Mouse (Mus musculus) gastrocnemius, postnatal 36 days (tissue): ENCODE measurements around the gene Snd1. TPM values are rescaled to one million over a fixed set of nuclear protein-coding genes. Genes with fewer than 3 reads are reported as not detected.

Experiments used
- DNase-seq, 2 experiments: peaks; one replicate each; pipeline ENCODE4 v3.0.0; 2022
- intact Hi-C: fragments of 180-260 bp; cut with DNase I; formaldehyde crosslinking; loops from one replicate; pipeline ENCODE4 v1.15.1; 2025
- total RNA-seq, 2 experiments: library from RNA; stranded (reverse); gene quantifications; 2 replicates each; pipeline ENCODE4 v1.2.3; 2021

Gene Snd1
- total RNA-seq, 2 experiments from 2014 or later, result 38.8 to 38.9 TPM

DNA sequence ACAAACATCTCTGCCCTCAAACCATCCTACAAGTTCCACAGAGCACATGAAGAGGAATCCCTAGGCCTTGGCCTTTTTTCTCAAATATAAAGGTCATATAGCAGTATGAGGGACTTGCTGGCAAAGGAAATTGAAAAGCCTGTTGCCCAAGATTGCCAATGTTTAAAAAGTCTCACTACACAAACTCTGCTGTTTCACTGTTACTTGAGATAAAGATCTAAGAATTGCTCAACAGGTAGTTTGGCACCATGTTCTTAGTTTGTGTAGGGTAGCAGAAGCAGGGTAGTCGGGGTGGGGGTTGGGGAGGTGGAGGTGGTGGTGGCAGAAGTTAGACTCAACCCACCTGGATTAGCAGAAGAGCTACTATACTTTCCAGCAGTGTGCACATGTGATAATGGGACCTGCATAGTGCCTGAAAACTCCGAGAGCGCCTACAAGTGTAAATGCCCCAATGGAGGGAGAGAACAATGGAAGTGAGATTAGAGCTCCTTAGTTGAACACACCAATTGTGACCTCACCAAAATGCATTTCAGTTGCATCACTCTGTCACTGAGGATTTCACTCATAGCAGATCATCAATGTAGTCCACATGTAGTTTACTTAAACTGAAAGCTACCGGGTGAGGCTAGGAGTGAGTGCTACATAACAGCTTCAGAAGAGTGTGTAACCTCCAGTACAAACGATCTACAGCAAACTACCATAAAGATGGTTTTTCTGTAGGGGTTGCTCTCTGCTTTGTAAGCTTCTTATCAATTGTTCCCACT lies 259.1 kb downstream of the Snd1 start:
- DNase-seq, result no peak
- intact Hi-C loops, result no loop called here

DNA sequence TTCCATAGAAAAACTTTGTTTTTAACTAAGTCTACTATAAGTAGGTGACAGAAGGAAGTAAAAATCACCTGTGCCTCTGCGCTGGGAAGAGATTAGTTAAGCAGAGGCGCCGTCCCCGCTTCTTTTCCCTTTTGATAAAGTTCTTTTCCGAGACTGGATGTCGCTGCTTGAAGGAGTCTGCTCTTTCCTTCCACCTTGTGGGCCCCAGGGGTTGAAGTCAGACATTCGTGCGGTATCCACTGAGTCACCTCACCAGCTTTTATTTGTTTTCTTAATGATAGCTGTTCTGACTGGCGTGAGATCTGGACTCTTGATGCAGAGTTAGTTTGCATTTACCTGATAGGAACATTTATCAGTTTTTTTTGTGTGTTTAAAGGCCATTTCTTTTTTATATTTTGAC lies 260.2 kb downstream of the Snd1 start:
- no peak for DNase-seq
- intact Hi-C loops, result no loop called here

DNA sequence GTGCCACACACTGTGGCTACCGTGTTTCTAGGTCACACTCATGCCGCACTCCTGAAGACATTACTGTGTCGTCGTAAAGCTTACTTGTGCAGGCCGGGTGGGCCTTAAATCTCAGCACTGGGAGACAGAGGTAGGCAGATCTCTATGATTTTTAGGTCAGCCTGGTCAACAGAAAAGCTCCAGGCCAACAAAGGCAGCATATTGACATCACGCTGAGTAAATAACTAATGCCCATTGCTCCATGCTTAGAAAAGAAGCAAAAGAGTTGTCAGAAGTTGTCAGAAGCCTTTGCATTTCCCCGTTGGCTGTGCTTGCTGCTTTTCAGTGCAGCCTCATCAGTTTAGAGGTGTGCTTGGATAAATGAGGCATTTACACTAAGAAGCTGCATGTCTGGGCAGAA lies 261.7 kb downstream of the Snd1 start:
- intact Hi-C loops, result no loop called here
- DNase-seq, result no peak

DNA sequence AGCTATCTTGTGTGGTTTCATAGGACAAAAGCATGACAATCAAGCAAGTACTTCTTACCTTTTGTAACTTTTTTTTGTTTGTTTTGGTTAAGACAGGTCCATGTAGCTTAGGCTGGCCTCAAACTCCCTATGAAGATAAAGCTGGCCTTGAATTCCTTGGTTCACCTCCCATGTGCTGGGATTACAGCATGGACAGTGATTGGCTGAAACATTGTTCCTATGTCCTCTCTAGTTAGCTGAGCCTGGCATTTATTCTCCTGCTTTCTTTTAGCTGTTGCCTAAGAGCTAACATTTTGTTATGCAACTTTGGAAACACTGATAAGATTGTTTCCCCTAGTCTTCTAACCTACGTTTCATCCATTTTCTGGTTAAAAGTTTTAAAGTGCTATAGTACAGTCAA lies 262.7 kb downstream of the Snd1 start:
- DNase-seq, result no peak

DNA sequence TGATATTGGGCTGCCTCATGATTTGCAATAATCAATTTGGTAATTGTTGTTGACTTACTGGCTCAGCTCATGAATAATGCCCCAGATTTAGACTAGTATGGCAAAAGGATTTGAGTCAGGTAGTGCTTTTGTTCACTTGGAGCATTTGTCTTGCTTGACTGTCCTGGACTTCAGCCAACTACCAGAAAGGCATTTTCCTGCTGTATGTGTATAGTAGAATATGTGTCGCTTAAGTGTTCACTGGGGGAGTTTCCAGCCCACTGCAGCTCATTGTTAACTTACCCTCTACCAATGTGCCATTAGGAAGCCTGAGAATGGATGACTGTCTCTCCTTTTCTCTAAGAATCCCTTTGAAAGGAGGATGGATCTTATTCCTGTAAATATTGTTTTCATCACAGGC lies 268.6 kb downstream of the Snd1 start:
- no peak for DNase-seq
- intact Hi-C loops, result no loop called here

More for the DNA sequence above, 262.7 kb downstream of the Snd1 start:
- intact Hi-C loops, result no loop called here

DNA sequence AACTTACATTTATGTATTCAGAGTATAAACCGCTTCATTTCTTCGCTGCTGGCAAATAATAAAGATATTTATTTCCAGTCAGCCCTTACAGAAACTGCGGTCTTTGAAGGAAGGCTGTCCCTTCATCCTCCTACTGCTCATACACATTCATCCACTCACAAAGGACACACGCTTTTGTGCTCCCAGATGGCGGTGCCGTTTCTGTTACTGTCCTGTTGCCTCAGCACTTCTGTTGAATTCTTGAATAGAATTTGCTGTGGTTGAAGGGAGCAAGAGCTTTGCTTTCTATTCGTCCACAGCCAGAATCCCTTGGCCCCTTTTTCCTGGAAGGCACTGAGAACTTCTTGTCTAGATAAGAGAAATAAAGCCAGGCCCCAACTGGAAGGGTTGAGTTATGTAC lies 270.9 kb downstream of the Snd1 start:
- DNase-seq, result no peak
- intact Hi-C loops, result no loop called here

DNA sequence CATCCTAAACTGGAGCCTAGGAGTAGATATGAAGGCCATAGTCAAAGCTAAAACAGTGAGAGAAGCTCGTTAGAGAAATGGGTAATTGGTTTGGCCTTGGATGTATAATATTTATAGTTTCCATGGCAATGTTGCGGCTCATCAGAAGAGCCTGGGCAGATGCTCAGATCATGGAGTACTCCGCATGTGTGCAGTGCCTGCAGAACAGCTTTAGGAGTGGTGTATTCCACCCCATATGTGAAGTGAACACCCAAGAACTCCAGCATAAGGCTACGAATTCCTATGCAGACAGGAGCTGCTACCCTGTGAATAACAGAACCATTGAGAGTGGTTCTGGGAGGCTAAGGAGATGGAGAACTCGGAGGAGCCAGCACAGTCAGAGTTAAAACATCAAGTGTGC lies 272.1 kb downstream of the Snd1 start:
- no peak for DNase-seq
- intact Hi-C loops, result no loop called here

DNA sequence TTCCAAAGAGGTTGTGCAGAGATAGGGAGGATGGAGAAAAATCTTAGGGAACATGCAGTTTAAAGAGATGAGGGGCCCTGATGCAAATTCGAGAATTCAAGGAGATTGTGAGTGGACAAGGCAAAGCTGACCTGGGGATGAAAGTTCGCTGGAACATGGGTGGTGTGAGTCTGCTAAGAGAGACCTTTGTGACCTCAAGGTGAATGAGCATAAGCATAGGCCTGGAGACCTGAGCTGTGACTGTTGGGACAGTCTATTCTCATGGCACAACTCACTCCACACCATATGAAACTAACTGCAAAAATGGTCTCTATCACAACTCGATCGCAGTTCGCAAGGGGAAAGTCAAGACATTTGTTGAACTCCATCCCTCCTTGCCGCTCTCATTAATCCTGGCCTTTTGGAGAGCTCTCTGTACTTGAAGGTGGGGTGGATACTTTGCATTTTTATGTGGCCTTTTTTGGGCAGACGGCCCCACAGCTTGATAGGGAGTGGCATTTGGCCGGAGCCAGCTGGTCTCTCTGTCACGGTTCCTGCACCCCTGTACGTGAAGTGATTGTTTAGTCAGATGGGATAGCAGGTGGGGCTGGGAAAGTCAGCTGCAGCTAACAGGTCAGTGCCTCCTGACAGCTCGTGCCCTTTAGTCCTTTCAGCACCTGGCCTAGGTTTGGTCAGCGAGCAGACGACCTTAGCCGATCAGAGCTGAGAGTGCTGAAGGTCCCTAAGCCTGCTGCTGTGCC lies 273.2 kb downstream of the Snd1 start:
- intact Hi-C loops, result no loop called here
- no peak for DNase-seq

DNA sequence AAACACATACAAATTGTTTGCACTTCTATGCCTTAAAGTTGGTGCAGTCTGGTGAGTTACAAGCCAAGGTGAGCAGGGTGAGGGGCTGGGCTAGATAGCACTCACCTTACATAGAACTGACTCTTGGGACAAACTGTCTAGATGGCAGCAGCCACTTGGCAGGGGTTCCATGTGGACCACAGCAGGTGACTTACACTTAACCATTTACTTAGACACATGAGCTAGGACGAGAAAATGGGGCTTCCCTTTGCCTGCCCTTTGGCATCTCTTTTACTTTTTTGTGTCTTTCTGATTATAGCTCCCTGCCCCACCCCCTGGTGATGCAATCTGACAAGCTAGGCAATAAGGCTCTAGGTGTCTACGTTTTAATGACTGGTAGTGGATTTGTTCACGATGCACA lies 274.3 kb downstream of the Snd1 start:
- DNase-seq, result no peak
- intact Hi-C loops, result no loop called here

DNA sequence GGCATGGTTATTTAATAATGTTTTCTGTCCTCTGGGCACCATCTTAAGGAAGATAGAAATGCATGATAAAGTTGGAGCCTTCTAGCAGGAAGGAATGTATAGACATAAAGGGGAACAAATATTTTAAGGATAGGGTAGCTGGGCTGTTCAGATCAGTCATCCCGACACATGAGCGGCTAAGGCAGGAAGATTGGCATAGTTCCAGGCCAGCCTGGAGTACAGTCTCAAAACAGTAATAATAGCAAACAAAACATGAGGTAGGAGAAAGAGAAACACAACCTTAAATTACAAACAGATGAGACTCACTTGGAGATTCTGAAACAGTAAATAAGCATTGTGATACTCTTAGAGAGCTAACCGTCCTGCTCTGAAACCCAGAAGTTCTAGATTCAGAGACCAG lies 276.2 kb downstream of the Snd1 start:
- DNase-seq, result no peak
- intact Hi-C loops, result no loop called here

DNA sequence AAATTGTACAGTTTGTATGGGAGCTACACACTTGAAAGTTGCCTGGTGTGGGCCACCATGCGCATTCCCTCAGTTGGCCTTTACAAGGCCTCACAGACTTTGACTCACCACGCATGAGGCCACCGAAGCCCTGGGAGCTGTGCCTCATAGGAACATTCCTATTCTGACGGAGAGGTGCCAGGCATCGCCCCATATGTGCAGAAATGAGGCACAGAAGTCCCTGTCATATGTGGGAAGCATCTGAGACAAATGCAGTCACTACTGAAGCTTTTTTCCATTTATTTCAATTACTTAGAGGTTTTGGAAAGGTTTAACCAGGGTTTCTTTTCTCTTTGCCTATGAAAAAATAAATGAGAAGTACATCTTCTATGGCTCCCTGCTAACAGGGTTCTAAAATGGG lies 278.3 kb downstream of the Snd1 start:
- no peak for DNase-seq
- intact Hi-C loops, result no loop called here

DNA sequence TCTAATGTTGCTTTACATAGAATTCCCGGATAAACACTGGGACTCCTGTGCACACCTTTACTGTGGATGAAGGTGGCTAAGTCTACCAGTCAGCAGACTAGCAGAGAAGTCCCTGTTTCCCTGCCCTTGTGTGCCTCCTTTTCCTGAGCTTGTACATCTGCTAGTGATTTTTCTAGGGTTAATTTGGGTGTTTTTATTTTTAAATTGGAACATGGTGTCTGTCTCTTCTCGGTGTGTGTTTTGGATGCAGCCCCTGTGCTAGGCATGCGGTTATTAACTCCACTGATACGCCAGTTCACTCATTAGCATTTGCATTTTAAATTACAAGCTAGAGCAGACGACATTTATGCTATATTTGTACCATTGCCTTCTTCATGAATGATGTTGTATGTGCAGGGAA lies 278.7 kb downstream of the Snd1 start:
- no peak for DNase-seq
- intact Hi-C loops, result no loop called here

DNA sequence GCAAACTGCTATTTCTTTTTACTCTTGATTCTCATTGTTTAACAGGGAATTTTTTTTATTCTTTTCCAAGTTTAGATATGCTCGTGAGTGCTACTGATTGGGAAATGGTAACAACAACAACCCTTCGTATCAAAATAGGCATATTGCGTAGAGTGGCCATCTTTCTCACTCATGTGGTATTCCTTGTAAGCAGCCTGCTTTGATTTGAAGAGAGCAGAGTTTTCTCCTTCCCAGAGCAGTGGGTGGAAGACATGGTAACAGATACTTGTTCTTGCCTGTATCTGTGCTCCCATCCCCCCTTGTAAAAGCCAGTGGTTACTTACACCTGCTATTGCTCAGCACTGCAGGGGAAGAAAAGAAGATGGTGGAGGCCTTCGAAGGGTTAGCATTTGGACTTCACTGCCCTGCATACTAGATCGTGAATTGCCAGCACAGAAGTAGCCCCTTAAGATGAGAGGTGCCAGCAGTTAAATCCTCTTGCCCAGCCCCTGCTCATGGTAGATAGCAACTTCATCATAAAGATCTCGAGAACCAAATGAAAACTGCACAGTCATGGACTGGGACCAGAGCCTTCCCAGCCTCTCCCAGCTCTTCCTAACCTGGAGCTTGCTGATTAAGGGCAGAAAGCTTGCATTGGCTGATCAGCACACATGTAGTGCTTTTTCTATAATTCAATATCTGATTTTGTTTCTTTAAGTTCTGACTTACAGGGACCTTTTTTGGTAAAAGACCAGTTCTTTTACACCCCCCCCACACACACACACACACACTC lies 279.4 kb downstream of the Snd1 start:
- no peak for DNase-seq
- intact Hi-C loops, result no loop called here

DNA sequence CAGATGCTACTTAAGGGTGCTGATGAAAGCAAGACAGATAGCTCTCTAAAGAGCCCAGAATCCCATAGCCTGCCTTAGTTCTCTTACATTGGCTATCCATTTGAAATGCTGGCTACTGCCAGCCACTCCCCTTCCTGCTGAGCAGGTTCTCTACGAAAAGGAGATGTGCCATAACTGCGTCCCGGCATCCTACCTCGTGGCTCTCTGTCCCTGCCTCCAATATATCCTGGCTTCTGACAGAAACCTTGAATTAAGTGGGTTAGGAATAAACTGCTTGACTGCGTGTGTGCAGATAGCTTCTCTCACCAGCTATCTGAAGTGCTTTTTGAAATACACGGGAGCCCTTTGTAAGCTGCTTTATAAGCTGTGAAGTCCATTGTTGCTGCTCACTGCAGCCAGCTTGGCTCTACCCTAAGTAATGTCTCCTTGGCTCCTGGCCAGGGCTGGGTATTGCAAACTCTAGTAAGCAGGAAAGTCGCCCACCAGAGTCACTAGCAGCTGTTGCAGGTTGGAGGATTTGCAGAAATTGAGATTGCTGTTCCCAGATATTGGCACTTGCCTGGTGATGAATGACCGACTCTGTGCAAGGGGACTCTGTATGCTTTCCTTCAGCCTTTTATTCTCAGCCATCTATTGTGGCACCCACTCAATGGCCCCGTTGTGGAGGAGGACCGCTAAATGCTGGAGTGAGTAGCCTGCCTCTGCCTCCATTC lies 281.5 kb downstream of the Snd1 start:
- no peak for DNase-seq
- intact Hi-C loops, result no loop called here

DNA sequence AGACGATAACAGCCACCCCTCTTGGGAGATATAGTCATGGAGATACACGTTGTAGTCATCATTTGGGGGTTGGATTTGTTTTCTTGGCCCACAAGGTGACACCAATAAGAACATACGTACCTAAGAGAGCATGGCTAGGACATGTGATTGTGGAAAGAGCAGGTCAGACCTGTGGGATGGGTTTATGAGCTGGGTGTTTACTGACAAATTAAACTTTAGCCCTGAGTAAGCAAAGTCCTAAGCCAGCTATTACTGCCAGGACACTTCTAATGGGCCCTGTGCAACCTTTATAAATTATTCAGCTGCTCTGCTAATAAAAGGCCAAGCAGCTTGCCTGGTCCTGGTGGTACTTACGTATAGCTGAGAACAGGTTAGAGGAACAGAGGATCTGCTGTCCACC lies 283.4 kb downstream of the Snd1 start:
- no peak for DNase-seq
- intact Hi-C loops, result no loop called here

DNA sequence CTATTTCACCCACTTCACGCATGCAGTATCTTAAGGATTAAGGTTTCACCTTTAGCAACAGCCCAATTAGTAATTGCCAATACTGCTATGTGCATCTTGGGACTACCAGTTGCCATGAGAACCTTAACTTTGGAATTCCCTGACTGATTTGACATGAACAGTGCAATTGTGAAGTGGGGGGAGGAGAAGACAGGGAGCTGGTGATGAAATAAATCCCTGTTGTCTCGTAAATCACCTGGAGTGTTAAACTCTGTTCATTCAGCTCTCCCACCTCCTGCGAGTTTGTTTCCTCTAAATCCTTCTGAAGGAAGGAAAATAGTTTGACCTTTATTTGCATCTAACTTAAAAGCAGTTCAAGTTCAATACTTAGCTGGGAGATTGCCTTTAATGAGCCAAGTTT lies 286.8 kb downstream of the Snd1 start:
- DNase-seq, result no peak
- intact Hi-C loops, result no loop called here

DNA sequence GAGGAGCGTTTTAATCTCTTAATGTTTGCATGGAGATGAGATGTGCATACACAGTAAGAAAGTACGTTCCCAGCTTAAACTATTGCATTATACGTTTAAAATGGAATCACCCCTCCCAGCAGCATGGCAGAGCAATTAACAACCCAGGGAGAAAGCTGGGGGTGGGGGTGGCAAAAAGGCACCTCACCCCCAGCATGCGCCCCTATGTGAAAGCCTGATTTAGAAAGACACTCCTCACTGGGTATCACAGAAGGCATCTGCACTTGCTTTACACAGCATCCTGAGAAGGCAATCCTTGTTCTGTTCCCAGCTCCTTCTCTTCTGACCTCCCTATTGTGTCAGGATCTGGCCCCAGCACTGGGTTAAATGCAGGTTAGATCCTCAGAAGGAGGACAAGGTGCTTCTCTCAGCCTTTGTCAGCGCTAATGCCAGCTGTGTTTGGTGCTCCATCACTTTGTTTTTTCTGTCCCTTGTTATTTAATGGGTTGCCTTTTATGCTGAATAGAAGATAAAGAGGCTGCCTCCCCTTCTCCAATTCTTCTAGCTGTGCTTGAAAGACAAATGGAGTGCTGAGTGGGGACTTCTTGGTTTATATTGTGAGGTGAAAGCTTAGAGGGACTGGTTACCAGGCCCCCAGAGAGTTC lies 287.3 kb downstream of the Snd1 start:
- no peak for DNase-seq
- intact Hi-C loops, result no loop called here

DNA sequence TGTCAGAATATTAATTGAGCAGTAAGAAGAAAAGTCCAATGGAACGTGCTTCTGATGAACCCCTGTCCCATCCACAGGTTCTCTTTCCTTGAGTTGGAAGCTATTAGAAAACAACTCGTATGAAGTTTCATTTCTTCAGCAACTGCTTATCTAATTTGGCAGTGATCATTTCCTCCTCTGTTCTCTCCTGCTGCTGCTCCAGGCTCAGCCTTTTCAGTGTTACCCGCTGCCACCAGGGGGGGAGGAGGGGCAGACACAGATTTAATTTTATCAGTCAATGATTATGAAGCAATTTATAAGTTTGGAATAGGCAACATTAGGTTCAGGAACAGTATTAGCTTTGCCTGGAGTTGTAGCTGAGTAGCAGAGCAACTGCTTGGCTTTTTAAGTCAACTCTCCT lies 291.7 kb downstream of the Snd1 start:
- intact Hi-C loops, result no loop called here
- no peak for DNase-seq

DNA sequence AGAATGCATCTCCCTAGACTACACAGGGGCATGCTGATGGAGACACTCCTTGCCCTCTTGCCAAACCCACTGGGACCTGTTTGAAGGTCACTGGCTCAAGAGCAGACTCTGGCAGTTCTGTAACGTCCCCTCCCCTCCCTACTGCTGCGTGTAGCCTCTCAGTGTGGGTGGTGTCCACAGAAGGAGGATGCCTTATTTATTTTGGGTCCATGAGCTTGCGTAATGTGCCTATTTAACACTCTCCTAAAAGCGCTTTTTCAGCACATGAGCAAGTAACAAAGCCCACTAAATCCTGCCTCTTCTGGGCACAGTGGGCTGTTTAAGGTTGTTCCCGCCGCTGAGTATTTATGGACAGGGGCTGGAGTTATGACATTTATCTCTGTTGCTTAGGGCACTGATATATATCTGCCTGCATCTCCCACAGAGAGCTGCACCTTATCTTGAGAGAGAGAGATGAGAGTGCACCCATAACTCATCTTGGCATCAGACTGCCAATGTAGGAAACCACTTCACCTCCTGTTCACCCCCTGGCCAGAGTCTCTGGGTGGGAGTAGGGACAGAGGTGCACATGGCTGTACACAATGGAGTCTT lies 293.0 kb downstream of the Snd1 start:
- intact Hi-C loops, result no loop called here
- DNase-seq, result no peak

DNA sequence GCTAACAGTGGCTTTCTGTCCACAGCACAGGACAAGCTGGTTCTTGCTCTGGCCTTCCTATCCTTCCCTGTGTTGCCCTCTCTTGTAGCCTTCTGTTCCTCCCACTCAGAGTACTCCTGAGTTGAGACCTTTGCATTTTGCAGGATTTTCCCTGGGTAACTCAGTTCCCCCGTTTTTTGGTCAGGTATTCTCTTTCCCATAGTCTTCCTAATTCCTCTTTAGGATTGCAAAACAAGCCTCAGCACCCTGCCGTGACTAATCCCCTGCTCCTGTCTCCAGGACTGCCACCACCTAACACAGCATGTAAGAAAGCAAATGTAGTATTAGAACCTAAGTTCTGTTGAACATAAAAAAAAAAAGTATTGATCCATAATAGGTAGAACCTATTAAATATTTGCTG lies 296.4 kb downstream of the Snd1 start:
- DNase-seq, result no peak
- intact Hi-C loops, result no loop called here
